Mouse (Mus musculus): ENCODE measurements around the gene Gpr180. TPM values are rescaled to one million over a fixed set of nuclear protein-coding genes. Genes with fewer than 3 reads are reported as not detected.

Gene Gpr180
- polyA plus RNA-seq, 1 experiment from 2014 or later, result 29.1 TPM

Other genes with a start within 250 kb of the Gpr180 start
- 7.2 and 7.3 TPM in 2 replicates for gene Dct, start 84.9 kb upstream of the Gpr180 start, polyA plus RNA-seq (2015; fragmentation: Nextera tagmentation; extraction: Ambion mirVana)
- gene Tgds, start 4.4 kb upstream of the Gpr180 start, polyA plus RNA-seq (2015; fragmentation: Nextera tagmentation; extraction: Ambion mirVana), result 21.4 and 23.4 TPM in 2 replicates
- gene Sox21, start 99.9 kb downstream of the Gpr180 start, polyA plus RNA-seq (2015; fragmentation: Nextera tagmentation; extraction: Ambion mirVana), result 8.0 and 8.8 TPM in 2 replicates
- gene Gm9376, start 129.8 kb downstream of the Gpr180 start, polyA plus RNA-seq (2015; fragmentation: Nextera tagmentation; extraction: Ambion mirVana), result not detected in 2 replicates